Mouse (Mus musculus): ENCODE data around the gene Rsl1.
A peak's percentile ranks its signal among the peaks of the same experiment; 100 is the strongest.
"Not testable (repeated sequence)": the region's sequence is repeated elsewhere in the genome, so short reads cannot be mapped to it uniquely, and the experiment has no call there.

Gene Rsl1

DNA sequence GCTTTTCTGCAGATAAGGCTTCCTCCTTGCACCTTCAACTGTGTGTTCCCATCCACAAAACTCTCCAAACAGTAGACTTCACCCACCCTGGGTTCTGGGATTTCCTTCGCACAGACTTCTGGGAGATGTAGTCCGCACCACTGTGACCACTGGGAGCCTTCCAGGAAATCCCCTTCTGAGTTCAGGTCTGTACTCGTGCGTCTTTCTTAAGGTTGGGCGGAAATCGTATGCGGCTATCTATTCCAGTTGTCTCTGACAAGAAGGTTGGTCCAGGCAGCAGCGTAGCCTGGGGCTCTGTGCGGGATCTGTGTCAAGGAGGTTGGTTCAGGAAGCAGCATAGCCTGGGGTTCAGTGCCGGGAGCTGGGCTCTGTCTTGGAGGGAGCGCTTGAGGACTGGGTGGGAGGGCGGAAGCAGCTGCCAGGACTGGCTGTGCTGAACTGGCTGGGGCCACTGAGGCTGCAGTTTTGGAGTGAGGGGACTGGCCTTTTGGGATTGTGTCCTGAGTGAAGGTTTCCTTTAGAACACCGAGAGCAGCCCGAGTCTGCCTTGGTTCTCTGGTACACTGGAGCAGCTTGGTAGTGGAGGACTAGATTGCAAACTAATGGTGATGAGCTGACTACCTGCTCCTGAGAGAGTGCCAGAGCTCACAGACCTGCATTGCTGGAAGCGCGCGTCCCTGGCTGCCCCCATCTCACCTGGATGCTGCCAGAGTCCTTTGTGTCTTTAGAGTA lies at the start of gene Rsl1:
Gene Rsl1 (plus strand): TSS at position 192 of the 732 bp plus-strand sequence.
- peak in 1 of 2 experiments; percentile 54 for DNase-seq (ENCODE audit: low spot score in 2 of 2)

DNA sequence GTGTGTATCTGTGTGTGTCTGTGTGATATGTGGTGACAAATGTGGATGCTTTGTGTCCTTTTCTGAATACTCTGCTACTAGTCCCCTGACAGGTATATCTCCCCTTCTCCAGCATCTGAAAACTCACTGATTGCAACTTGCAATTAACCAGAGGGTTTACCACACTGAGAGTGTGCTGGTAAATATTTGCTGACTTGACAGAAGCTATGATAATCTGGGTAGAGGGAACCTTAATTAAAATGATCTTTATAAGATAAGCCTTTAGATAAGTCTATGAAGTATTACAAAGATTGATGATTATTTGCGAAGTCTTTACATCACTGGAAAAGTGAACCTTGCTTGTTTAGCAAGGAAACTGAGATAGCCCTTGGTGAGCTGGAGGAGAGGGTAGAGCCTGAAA lies 48.5 kb upstream of the Rsl1 start:
- no peak for DNase-seq (ENCODE audit: low spot score in 2 of 2)

DNA sequence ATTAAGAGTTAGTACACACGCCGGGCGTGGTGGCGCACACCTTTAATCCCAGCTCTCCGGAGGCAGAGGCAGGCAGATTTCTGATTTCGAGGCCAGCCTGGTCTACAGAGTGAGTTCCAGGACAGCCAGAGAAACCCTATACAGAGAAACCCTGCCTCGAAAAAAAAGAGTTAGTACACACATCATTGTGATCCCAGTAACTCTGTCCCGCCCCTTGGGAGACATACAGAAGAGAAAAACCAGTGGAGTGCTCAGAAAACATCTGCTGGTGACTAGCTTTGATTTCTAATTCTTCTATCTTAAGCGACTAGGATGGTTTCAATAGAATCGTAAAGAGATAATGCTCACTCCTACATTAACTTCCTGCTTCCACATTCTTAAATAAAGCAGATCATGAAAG lies 45.5 kb upstream of the Rsl1 start:
- DNase-seq (ENCODE audit: low spot score in 2 of 2): not testable (repeated sequence)

DNA sequence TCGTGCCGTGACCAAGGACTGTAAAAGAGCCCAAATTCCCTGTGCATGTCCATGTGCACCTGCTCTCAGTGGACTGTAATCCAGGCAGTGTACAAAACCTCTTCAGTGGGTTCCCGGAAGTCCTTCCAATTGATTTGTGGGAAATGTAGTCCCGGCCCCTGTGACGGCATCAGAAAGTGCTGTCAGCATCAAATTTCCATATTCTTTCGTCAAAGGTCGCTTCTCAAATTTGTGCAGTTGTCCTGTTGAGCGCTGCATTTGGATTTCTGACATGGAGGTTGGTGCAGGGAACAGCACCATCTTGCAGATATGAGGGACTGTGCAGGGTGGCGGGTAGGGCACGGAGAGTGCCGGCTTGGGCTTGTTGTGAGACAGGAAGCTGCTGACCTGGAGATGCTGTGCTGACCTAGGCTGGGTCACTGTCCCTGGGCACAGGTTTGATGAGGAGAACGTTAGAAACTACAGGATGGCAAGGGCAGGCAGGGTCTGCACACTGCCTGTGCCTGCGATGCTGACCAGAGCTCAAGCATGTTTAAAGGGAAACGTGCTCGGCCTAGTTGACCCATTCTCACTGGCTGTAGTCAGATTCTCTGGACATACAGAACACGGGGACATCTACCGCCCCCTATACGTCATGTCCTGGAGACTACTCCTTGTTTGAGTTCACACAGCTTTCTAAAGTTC lies 44.8 kb upstream of the Rsl1 start:
- peak; percentile 65 to 69 for DNase-seq (ENCODE audit: low spot score in 2 of 2)

DNA sequence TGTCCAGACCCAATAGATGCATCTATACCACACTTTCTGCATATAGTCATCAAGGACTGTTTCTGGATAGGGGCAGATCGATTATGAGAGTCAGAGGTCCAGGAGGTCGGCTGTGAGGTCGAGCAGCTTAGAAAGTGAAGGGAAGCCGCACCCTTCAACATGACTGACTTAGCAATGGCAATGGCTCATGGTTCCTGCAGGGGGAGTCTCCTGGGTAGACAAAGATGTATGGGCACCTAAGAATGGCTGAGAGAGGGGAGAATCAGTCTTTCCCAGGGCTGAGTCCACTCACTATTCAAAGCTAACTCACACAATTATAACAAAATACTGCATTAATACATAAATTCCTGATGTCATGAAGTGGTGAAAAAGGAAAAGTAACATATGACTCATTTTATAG lies 6.9 kb upstream of the Rsl1 start:
- DNase-seq (ENCODE audit: low spot score in 2 of 2): not testable (repeated sequence)

DNA sequence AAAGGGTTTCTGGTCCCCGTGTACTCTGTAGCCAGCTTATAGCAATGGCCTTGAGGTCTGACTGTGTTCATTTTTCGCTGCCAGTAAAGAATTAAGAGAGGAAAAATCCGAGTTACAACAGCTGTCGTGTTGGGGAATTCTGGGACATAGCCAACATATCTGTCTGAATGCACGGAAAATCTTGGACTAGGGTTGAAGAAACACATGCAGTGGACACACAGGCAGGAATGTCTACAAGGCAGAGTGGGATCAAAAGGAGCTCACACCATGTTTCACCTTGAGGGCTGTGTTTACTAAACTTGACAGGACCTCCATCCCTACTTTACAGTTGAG lies 707 bp downstream of the Rsl1 start:
- no peak for DNase-seq (ENCODE audit: low spot score in 2 of 2)

DNA sequence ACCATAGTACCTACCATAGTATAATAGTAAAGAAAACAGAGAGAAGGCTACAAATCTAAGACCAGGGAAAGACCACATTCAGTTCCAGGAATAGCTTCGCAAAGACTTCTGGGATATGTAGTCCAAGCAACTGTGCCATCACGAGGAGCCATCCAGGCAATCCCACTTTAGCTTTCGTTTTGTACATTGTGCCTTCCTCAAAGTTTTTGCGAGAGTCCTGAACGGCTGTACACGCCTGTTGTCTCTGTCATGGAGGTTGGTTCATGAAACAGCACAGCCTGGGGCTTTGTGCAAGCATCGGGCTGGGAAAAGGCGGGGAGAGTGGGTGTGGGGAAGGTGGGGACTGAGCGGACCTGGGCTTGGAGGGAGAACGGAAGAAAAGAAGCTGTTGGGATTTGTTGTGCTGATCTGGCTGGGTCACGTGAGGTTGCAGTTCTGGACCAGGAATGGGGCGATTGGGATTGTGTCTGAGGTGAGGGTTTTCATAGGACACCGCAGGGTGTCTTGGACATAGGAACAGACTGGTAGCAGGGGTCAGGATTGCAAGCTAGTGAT lies 21.4 kb downstream of the Rsl1 start, which contains the start of gene Zfp455:
Gene Zfp455 (plus strand): TSS at position 167 of the 555 bp plus-strand sequence.
- DNase-seq (ENCODE audit: low spot score in 2 of 2): peak in 1 of 2 experiments; percentile 40

DNA sequence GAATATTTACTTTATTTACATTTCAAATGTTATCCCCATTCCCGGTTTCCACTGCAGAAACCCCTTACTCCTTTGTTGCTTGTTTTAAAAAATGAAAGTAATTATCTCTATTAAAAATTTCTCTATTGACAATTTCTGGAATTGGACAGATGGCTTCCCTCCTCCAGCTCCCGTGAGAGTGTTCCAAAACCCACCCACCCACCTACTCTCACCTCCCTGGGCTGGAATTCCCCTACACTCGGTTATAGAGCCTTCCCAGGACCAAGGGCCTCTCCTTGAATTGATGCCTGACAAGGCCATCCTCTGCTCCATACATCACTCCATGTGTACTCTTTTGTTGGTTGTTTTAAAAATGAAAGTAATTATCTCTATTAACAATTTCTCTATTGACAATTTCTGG lies 28.7 kb downstream of the Rsl1 start:
- DNase-seq (ENCODE audit: low spot score in 2 of 2): no peak

DNA sequence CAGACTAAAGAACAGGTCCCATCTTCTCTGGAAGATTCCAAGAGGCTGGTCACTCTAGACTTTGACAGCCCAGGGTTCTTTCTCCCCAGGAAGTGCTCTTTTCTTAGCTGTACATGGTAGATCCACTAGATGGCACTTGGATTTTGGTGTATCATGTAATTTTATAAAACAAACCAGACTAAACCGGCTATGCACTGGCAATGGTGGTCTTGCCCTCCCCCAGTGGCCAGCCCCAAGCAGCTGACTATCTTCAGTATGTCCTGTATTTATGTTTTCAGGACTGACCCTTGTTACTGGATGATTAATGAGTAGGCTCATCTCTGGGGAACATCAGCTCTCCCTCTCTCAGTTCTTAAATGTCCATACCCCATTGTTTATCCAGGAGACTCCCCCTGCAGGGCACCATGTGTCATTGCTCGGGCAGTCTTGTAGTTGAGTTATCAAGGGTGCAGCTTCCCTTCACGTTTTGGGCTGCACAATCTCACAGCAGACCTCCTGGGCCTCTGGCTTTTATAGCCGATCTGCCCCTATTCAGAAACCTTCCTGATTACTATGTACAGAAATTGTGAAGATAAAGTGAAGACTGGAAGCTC lies 41.1 kb downstream of the Rsl1 start:
- DNase-seq (ENCODE audit: low spot score in 2 of 2): no peak
